Mouse (Mus musculus) lung, adult 10 weeks (tissue): ENCODE results near the gene 5730455P16Rik. TPM values are rescaled to one million over a fixed set of nuclear protein-coding genes. Genes with fewer than 3 reads are reported as not detected.

ENCODE experiments used
- polyA plus RNA-seq: library from polyadenylated mRNA; stranded (reverse); fragments of 350-450 nt; fragmentation: Illumina TruSeq; extraction: RNeasy Lipid Tissue Mini Kit (QIAGEN cat#74804); gene quantifications from one replicate; pipeline ENCODE4 v1.2.3, GENCODE M21; 2014; ENCODE audit warnings: low read depth, low replicate concordance; ENCODE audit not compliant: insufficient read depth

The 5730455P16Rik gene
- 4.3 TPM for polyA plus RNA-seq

DNA sequence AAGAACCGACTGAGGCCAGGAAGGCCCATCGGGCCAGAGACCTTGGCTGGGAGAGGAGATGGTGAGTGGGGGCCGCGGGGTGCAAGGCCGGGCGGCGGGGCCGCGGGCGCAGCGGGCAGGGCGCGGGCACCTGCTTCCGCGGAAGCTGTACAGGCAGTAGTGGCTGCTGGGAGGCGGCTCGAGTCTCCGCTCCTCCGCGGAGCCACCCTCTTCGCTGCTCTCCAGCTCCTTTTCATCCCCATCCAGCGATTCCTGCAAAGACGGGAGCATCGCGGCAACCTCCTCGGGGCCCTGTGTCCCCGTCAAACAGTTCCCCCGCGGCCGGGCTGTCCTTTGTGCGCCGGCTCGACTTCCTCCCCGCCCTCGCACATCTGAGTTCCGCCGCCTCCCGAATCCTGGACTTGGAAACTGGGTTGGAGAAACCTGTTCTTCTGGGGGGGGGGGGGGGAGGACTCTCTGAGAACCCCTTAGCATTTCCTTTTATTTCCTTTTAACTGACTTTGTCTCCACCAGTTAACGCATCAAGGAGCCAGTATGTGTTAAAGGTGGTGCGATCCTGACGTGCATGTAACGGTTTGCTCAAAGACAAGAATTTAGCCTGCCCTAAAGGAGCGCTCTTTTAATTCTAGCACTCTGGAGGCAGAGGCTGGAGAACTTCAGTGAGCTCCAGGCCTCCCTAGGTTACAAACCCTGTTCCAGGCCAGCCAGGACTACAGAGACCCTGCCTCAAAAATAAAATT lies at the start of gene 5730455P16Rik:
5730455P16Rik (minus strand) TSS at position 323 of the 740 bp plus-strand sequence.

DNA sequence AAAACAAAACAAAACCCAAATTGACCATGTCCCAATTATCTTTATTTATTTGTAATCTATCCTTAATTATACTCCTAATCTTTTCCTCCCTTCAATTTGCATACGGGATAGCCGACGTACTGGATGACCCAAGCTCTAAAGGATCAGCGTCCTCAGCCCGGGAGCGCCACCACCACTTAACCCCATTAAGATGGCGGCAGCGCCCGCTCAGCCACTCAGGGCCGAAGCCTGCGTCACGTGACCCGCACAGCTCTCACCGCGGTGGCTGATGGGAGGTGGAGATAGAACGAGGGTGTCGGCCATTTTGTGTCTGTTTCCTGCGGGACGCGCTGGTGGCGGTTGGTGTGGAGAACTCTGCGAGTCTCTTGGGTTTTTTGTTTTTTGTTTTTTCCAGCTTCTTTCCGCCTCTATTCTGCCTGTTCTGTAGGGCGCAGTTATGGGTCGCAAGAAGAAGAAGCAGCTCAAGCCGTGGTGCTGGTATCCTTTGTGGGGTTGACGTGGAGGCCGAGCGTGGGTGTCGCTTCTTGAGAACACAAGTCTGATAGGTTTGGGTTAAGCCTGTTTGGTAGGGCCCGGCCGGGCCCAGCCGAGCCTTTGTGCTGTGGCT lies 5.3 kb upstream of the 5730455P16Rik start, which contains the start of gene Zfp207:
Zfp207 (plus strand) TSS at position 261 of the 607 bp plus-strand sequence.

Other genes with a start within 250 kb of the 5730455P16Rik start
- gene Tefm, start 235.9 kb downstream of the 5730455P16Rik start, polyA plus RNA-seq = 10.1 TPM
- 3.1 TPM for gene Adap2, start 223.9 kb downstream of the 5730455P16Rik start, polyA plus RNA-seq
- gene Rnf135, start 194.2 kb downstream of the 5730455P16Rik start, polyA plus RNA-seq = 8.9 TPM
- 24.8 TPM for gene Rhot1, start 169.0 kb downstream of the 5730455P16Rik start, polyA plus RNA-seq
- gene Rhbdl3, start 77.1 kb downstream of the 5730455P16Rik start, polyA plus RNA-seq = 1.9 TPM
- gene Zfp207, start 5.2 kb upstream of the 5730455P16Rik start, polyA plus RNA-seq = 68.4 TPM
- gene Psmd11, start 50.6 kb upstream of the 5730455P16Rik start, polyA plus RNA-seq = 35.0 TPM
- 0.19 TPM for gene Cdk5r1, start 99.0 kb upstream of the 5730455P16Rik start, polyA plus RNA-seq